Mouse (Mus musculus) limb, embryonic 14.5 days (tissue): ENCODE results near the gene Crtc1. TPM values are rescaled to one million over a fixed set of nuclear protein-coding genes. Genes with fewer than 3 reads are reported as not detected.

Source experiments
- ATAC-seq: fragments of 200-750 bp; cut with Nextera tagmentation; 2 replicates; pipeline ENCODE4 v1.8.0; 2017; ENCODE audit warnings: low read depth, moderate number of reproducible peaks, moderate TSS enrichment; ENCODE audit not compliant: low FRiP score
- DNase-seq: peaks from one replicate; pipeline ENCODE4 v3.0.0-alpha.2; 2015; ENCODE audit warnings: low spot score
- H3K27ac ChIP-seq: fragments of 300-500 bp; sonication (generic); replicated peaks from 2 replicates; pipeline ENCODE4 v1.5.1; 2014; ENCODE audit warnings: low read depth, mild to moderate bottlenecking, low read length, moderate library complexity, mixed read lengths
- H3K27me3 ChIP-seq: fragments of 300-500 bp; sonication (generic); 2 replicates; pipeline ENCODE4 v1.6.1; 2014; ENCODE audit warnings: low read length, mixed read lengths; ENCODE audit not compliant: control insufficient read depth, insufficient read depth
- H3K36me3 ChIP-seq: fragments of 300-500 bp; sonication (generic); 2 replicates; pipeline ENCODE4 v1.6.1; 2014; ENCODE audit warnings: mild to moderate bottlenecking, low read length, moderate library complexity, mixed read lengths; ENCODE audit not compliant: control insufficient read depth, insufficient read depth
- H3K4me1 ChIP-seq: fragments of 300-500 bp; sonication (generic); 2 replicates; pipeline ENCODE4 v1.6.1; 2014; ENCODE audit warnings: antibody characterized with exemption, low read length, mixed read lengths; ENCODE audit not compliant: control insufficient read depth, insufficient read depth
- H3K4me2 ChIP-seq: fragments of 300-500 bp; sonication (generic); replicated peaks from 2 replicates; pipeline ENCODE4 v1.6.1; 2014; ENCODE audit warnings: low read depth, mild to moderate bottlenecking, low read length, moderate library complexity; ENCODE audit not compliant: severe bottlenecking
- H3K4me3 ChIP-seq: fragments of 300-500 bp; sonication (generic); replicated peaks from 2 replicates; pipeline ENCODE4 v1.5.1; 2014; ENCODE audit warnings: low read length
- H3K9ac ChIP-seq: fragments of 300-500 bp; sonication (generic); 2 replicates; pipeline ENCODE4 v1.6.1; 2014; ENCODE audit warnings: mild to moderate bottlenecking, low read depth, low read length, moderate library complexity; ENCODE audit not compliant: severe bottlenecking
- H3K9me3 ChIP-seq: fragments of 300-500 bp; sonication (generic); 2 replicates; pipeline ENCODE4 v1.6.1; 2016; ENCODE audit warnings: low read length; ENCODE audit not compliant: control insufficient read depth
- POLR2A ChIP-seq: fragments of 200-500 bp; IDR thresholded peaks from 2 replicates; pipeline ENCODE4 v1.8.0; 2012; ENCODE audit warnings: inconsistent platforms, mild to moderate bottlenecking, moderate library complexity, borderline replicate concordance; ENCODE audit not compliant: insufficient read depth, insufficient read length; ENCODE audit errors: extremely low read depth
- WGBS: fragments of 180-500 bp; shearing (Covaris S2); extraction: QIAGEN DNeasy Blood & Tissue Kit; methylation state at CpG from one replicate; pipeline ENCODE4 v1.1.7; 2014; 5-methylcytosine and 5-hydroxymethylcytosine counted together
- polyA plus RNA-seq, 2 experiments: library from polyadenylated mRNA; depleted of rRNA in 1 of 2; stranded (reverse) in 1 of 2; unstranded in 1 of 2; fragments of >200 nt; fragmentation: Nextera tagmentation in 1 of 2; extraction: Ambion mirVana in 1 of 2; gene quantifications; 2 replicates each; pipeline versions ENCODE4 v1.2.1 to v1.2.3; 2012 to 2014

Crtc1 gene
- polyA plus RNA-seq, 2 experiments: 26.3 to 37.8 TPM

DNA sequence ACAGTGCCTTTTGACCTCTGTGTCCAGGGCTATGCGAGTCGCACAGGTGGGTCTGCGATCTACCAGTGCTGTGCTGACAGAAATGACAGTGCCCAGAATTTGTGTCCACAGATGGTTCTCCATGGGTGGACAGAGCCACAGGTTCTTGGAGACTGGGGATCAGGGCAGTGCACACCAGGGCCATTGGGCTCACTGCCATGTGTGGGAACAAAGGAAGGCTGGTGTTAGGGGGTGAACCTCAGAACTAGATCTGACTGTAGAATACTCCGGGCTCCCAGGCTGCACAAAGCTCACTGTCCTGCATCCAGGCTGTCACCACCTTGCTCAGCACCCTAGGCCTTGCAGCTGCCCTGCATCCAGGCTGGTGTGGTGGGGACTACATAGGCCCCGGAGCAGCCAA, 29.1 kb downstream of the Crtc1 start:
- H3K4me3 ChIP-seq: no peak overlapping the region
- peaks cover 15% of the 10 kb centered on the region for H3K36me3 ChIP-seq
- no peak for TF ChIP-seq POLR2A
- ATAC-seq: no peak
- H3K4me2 ChIP-seq: no peak overlapping the region
- peaks cover 33% of the 10 kb centered on the region for H3K4me1 ChIP-seq
- 98% methylated on average over 5 of the region's 5 CpGs for WGBS
- H3K9me3 ChIP-seq: no peaks in the 10 kb centered on the region
- no peak for DNase-seq
- H3K9ac ChIP-seq: no peak overlapping the region
- no peaks in the 10 kb centered on the region for H3K27me3 ChIP-seq
- 0 out of 2 replicates have a peak overlapping the region, but pooled peaks have one; percentile 79 for H3K27ac ChIP-seq

DNA sequence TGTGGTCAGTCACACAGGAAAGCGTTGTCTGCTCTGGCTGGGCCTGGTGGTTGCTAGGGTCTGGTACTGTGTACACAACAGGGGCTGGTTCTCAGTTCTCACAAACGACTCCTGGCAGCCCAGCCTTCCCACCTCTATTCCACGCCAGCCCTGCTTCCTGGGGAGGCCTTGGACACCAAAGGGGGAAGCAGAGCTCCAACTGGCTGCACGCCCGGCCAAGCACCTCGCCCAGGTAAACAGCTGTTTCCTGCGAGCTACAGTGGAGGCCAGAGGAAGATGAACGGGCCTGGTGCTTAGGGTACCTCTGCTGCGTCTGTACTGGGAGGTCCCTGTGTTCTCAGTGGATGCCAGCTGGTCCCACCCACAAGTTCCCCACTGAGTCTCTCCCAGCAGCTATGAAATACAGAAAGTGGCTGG, 29.9 kb downstream of the Crtc1 start:
- ATAC-seq: peak; percentile 39; the same call in 1 of the 2 replicates
- peak overlapping the region; percentile 25; the same call in 1 of the 2 replicates for H3K9ac ChIP-seq
- 36% methylated on average over 9 of the region's 9 CpGs for WGBS

DNA sequence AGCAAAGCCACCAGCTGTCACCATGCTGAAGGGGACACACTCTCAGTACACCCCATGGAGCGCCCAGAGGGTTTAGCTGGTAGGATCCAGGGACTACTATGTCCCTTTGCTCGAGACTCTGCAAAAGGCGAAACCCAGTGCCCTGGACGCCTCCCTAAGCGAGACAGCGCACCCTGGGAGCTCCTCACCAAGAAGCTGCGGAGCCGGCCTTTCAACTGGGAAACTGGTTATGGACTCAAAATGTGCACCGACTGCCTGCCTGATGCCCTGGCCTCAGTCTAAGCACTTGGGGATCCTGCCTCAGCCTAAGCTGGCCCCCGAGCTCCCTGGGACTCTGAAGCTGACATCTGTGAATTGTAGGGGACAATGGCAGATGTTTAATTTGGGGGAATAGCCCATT, 30.4 kb downstream of the Crtc1 start:
- Histone ChIP-seq H3K4me2 (no peak overlapping the region), H3K36me3 (peaks cover 19% of the 10 kb centered on the region), H3K9ac (peak overlapping the region; percentile 25; the same call in 1 of the 2 replicates), H3K9me3 (no peaks in the 10 kb centered on the region), H3K4me3 (no peak overlapping the region), H3K27ac (peak overlapping the region; percentile 79), H3K27me3 (no peaks in the 10 kb centered on the region), H3K4me1 (peaks cover 33% of the 10 kb centered on the region)
- no peak for TF ChIP-seq POLR2A
- DNase-seq: no peak
- ATAC-seq: no peak
- WGBS: 73% methylated on average over 10 of the region's 10 CpGs

More for the DNA sequence above, 29.9 kb downstream of the Crtc1 start:
- peak overlapping the region; percentile 79 for H3K27ac ChIP-seq
- no peak for TF ChIP-seq POLR2A
- no peak overlapping the region for H3K4me2 ChIP-seq
- peaks cover 33% of the 10 kb centered on the region for H3K4me1 ChIP-seq
- no peak overlapping the region for H3K4me3 ChIP-seq
- DNase-seq: peak; percentile 43
- no peaks in the 10 kb centered on the region for H3K9me3 ChIP-seq
- peaks cover 15% of the 10 kb centered on the region for H3K36me3 ChIP-seq
- no peaks in the 10 kb centered on the region for H3K27me3 ChIP-seq

DNA sequence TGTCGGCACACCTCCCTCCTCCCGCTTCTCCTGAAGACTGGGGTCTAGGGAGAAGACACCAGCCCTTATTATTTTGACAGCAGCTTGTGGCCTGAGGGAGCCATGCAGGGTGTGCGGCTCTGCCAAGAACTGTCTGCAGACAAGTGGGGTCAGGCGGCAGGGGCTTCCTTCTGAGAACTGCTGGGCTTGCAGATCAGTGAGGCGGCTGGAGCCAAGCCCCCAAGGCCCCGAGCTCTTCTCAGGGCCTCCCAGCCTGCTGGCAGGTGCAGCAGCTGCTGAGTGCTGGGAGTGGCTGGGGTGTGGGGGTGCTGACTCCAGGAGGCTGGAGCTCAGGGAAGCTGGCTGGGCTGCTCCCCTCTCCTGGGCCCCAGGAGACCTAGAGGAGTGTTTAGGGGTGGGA, 31.1 kb downstream of the Crtc1 start:
- Histone ChIP-seq H3K4me2 (peak overlapping the region; percentile 13; the same call in 1 of the 2 replicates), H3K36me3 (peaks cover 14% of the 10 kb centered on the region), H3K9ac (no peak overlapping the region), H3K4me3 (no peak overlapping the region), H3K9me3 (no peaks in the 10 kb centered on the region), H3K27me3 (no peaks in the 10 kb centered on the region), H3K27ac (peak overlapping the region; percentile 79; the same call in 1 of the 2 replicates), H3K4me1 (peaks cover 33% of the 10 kb centered on the region)
- ATAC-seq (peak; percentile 77), DNase-seq (peak; percentile 69)
- 62% methylated on average over 4 of the region's 6 CpGs for WGBS
- no peak for TF ChIP-seq POLR2A

DNA sequence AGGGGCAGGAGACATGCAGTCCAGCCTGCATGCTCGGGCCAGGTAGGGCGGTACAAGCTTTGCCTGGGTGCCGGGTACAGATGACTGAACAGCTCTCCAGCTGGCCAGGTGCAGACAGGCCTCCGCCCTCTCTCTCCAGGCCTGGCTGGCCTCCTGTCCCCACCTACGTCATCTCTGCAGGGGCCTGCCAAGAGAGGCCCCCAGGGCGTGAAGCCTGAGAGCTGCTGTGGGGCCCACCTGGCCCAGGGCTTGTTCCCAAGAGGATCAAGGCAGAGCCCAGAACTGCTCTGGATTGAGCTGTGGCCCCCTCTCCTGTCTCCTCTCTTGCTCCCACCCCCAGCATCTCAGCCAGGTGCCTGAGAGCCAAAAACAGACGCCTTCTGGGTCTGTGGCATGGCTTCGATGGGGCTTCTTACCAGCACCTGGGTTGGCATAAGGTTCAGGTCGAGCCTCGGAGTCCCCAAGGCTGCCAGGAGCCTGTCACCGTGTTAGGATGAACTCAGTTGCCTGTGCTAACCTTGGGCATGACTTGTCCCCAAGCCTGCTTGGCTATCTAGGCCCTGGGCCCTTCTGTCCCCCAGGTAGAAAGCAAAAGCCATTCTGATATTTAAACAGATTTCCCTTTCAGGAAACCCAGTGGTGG, 32.8 kb downstream of the Crtc1 start:
- WGBS: 49% methylated on average over 11 of the region's 11 CpGs
- DNase-seq (peak; percentile 36), ATAC-seq (no peak)
- Histone ChIP-seq H3K9ac (no peak overlapping the region), H3K27me3 (no peaks in the 10 kb centered on the region), H3K36me3 (peaks cover 12% of the 10 kb centered on the region; the same call in 1 of the 2 replicates), H3K9me3 (no peaks in the 10 kb centered on the region), H3K4me3 (no peak overlapping the region), H3K4me1 (peaks cover 33% of the 10 kb centered on the region), H3K4me2 (no peak overlapping the region), H3K27ac (peak overlapping the region; percentile 2; the same call in 1 of the 2 replicates)
- TF ChIP-seq POLR2A: no peak

DNA sequence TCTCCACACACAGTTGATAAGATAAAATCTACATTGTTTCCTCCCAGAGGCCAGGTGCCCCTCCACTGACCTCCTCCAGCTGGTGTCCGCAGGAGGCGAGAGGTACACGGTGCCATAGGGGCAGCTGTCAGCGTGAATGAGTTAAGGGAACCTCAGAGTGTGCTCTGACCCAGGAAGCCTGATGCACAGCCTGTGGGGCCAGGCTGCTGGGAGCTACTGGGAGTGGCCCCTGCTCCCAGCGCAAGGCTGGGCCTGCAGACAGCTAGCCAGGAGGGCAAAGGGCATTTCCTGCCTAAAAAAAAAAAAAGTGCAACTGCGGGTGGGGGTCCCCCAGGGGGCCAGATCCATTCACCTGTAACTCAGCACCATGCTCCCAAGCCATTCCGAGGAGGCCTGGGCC, 34.2 kb downstream of the Crtc1 start:
- H3K4me3 ChIP-seq: no peak overlapping the region
- no peaks in the 10 kb centered on the region for H3K27me3 ChIP-seq
- ATAC-seq (no peak), DNase-seq (no peak)
- H3K9me3 ChIP-seq: no peaks in the 10 kb centered on the region
- TF ChIP-seq POLR2A: no peak
- WGBS: 52% methylated on average over 6 of the region's 7 CpGs
- no peak overlapping the region for H3K9ac ChIP-seq
- no peak overlapping the region for H3K4me2 ChIP-seq
- no peak overlapping the region for H3K27ac ChIP-seq
- peaks cover 31% of the 10 kb centered on the region for H3K4me1 ChIP-seq
- peaks cover 12% of the 10 kb centered on the region; the same call in 1 of the 2 replicates for H3K36me3 ChIP-seq
